Mouse (Mus musculus) embryonic fibroblast, embryonic 13.5 days (primary cell): ENCODE data around the gene 4933428G20Rik.

Experiments
- CTCF ChIP-seq: IDR thresholded peaks from 2 replicates; pipeline ENCODE4 v1.5.1; 2011; ENCODE audit warnings: mild to moderate bottlenecking, control low read depth, low read length, moderate library complexity, borderline replicate concordance; ENCODE audit not compliant: insufficient read depth
- POLR2A ChIP-seq: IDR thresholded peaks from 2 replicates; pipeline ENCODE4 v1.6.1; 2011; ENCODE audit warnings: low read depth, mild to moderate bottlenecking, control low read depth, low read length, moderate library complexity

- TF ChIP-seq POLR2A (no peak), CTCF (no peak)
Measured at GRCm38 (mm10) chr11:97479824-97480223, 20.3 kb downstream of the 4933428G20Rik start.
